In the genomic region with DNA sequence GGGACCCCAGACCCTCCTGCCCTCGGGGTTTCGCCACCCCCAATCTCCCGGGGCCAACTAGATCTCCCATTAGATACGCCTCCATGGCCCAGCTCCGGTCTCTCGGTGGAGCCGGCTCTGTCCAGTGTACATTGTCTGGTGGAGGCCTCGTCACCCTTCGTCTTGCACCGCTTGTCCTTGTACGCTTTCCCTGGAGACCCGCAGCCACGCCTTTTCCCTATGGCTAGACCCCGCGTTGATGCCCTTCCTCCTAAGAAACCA, we compare ENCODE assay signal across 8 mouse cellular contexts. TPM values are rescaled to one million over a fixed set of nuclear protein-coding genes. Genes with fewer than 3 reads are reported as not detected.
DNase-seq lines count a peak whose midpoint lies in the region; ATAC-seq and TF ChIP-seq lines count a peak whose summit lies in the region.

No protein-coding gene starts in this region.

- H3K4me3 ChIP-seq in heart, embryonic 10.5 days: peak overlapping the region; percentile 82
- H3K4me3 ChIP-seq in CH12.LX (replicated peaks in 1 of 3; ENCODE audit: low read depth in 2 of 3, low read length in 2 of 3, poor library complexity in 1 of 3): peak overlapping the region; percentile 72 to 89 (median 87)
- peak overlapping the region; percentile 71 for H3K4me3 ChIP-seq in forebrain, embryonic 13.5 days
- H3K4me3 ChIP-seq in liver, embryonic 15.5 days (replicated peaks): peak overlapping the region; percentile 85

- intact Hi-C loops in heart, postnatal 25 days (cut with DNase I): loop anchor here (1.0 to 10.0 kb wide), 4 partner anchors 60 to 511 kb away; no protein-coding TSS in a partner anchor
- intact Hi-C loops in left cerebral cortex, postnatal 36 days (cut with DNase I): loop anchor here (1.0 to 10.0 kb wide), 4 partner anchors 16 to 231 kb away; partner anchors contain the start of gene Prkaca

- no peak for DNase-seq in heart, embryonic 10.5 days (ENCODE audit: low spot score)
- no peak for DNase-seq in heart, postnatal 25 days (ENCODE audit: low spot score)
- DNase-seq in CH12.LX (ENCODE audit: extremely low read depth): no peak
- DNase-seq in embryo, embryonic 10 days (ENCODE audit: low spot score): no peak
- DNase-seq in left cerebral cortex, postnatal 36 days (ENCODE audit: low spot score in 2 of 2): no peak
- no peak for DNase-seq in cerebellum, adult 11 months

- no peak for TF ChIP-seq EP300 in CH12.LX (IDR thresholded peaks at IDR 0.05; ENCODE audit: low read length)

- H3K27ac ChIP-seq in heart, embryonic 10.5 days: peak overlapping the region; percentile 86
- peak overlapping the region; percentile 11; the same call in 1 of the 2 replicates for H3K27ac ChIP-seq in CH12.LX (ENCODE audit: insufficient read depth, low read depth)
- no peak overlapping the region for H3K27ac ChIP-seq in forebrain, embryonic 13.5 days
- peak overlapping the region; percentile 82 for H3K27ac ChIP-seq in liver, embryonic 15.5 days (replicated peaks)

- in situ Hi-C loops in CH12.LX (cut with MboI; ENCODE audit: low pct_ligation_motif_present, low pct_unique_long_range_greater_than_20kb, low sequenced_read_pairs): loop anchor here (10.0 kb wide), 2 partner anchors 61 to 171 kb away; no protein-coding TSS in a partner anchor

- no peaks in the 10 kb centered on the region for H3K9me3 ChIP-seq in heart, embryonic 10.5 days
- H3K9me3 ChIP-seq in CH12.LX (replicated peaks; ENCODE audit: low read length): no peaks in the 10 kb centered on the region
- no peaks in the 10 kb centered on the region for H3K9me3 ChIP-seq in forebrain, embryonic 13.5 days (replicated peaks)
- no peaks in the 10 kb centered on the region for H3K9me3 ChIP-seq in liver, embryonic 15.5 days (replicated peaks)

- TF ChIP-seq RAD21 in CH12.LX (IDR thresholded peaks at IDR 0.05; ENCODE audit: low read depth, low read length): no peak

- 3% methylated on average over 15 of the region's 15 CpGs for WGBS in heart, embryonic 10.5 days
- WGBS in forebrain, embryonic 13.5 days: 1% methylated on average over 15 of the region's 15 CpGs
- 2% methylated on average over 15 of the region's 15 CpGs for WGBS in liver, embryonic 15.5 days (ENCODE audit: insufficient replicate concordance)

- H3K79me2 ChIP-seq in CH12.LX (replicated peaks; ENCODE audit: control insufficient read depth, extremely low read depth, insufficient read depth, poor library complexity, severe bottlenecking): peaks cover 29% of the 10 kb centered on the region

- no peaks in the 10 kb centered on the region for H3K36me3 ChIP-seq in heart, embryonic 10.5 days
- peaks cover 0 to 24% of the 10 kb centered on the region in 2 experiments for H3K36me3 ChIP-seq in CH12.LX (replicated peaks in 1 of 2; ENCODE audit: control insufficient read depth in 1 of 2, insufficient read depth in 1 of 2, low read length in 1 of 2)
- H3K36me3 ChIP-seq in forebrain, embryonic 13.5 days (ENCODE audit: poor library complexity, severe bottlenecking): no peaks in the 10 kb centered on the region
- peaks cover 23% of the 10 kb centered on the region for H3K36me3 ChIP-seq in liver, embryonic 15.5 days (replicated peaks)

- H3K4me1 ChIP-seq in heart, embryonic 10.5 days: peaks cover 20% of the 10 kb centered on the region
- H3K4me1 ChIP-seq in CH12.LX (ENCODE audit: control insufficient read depth in 1 of 2, insufficient read depth in 2 of 2): peaks cover 0 to 22% of the 10 kb centered on the region in 2 experiments; a peak in 2 of 4 replicates
- H3K4me1 ChIP-seq in forebrain, embryonic 13.5 days: peaks cover 17% of the 10 kb centered on the region
- peaks cover 31% of the 10 kb centered on the region for H3K4me1 ChIP-seq in liver, embryonic 15.5 days (replicated peaks)

- ATAC-seq in forebrain, embryonic 13.5 days: no peak
- no peak for ATAC-seq in liver, embryonic 15.5 days (ENCODE audit: insufficient read depth)

- dilution Hi-C loops in CH12.LX (cut with MboI; ENCODE audit: extremely low pct_ligation_motif_present, extremely low pct_unique_long_range_greater_than_20kb, low sequenced_read_pairs): no loop called here

- no peak for TF ChIP-seq CTCF in CH12.LX (conservative IDR thresholded peaks at IDR 0.05 in 1 of 2, IDR thresholded peaks at IDR 0.05 in 1 of 2; ENCODE audit: low read depth in 2 of 2, low read length in 2 of 2)

- no peaks in the 10 kb centered on the region for H3K27me3 ChIP-seq in heart, embryonic 10.5 days (ENCODE audit: insufficient read depth, poor library complexity, severe bottlenecking)
- no peaks in the 10 kb centered on the region for H3K27me3 ChIP-seq in CH12.LX (replicated peaks)
- H3K27me3 ChIP-seq in forebrain, embryonic 13.5 days: no peaks in the 10 kb centered on the region
- H3K27me3 ChIP-seq in liver, embryonic 15.5 days: no peaks in the 10 kb centered on the region

- peak overlapping the region; percentile 84 for H3K4me2 ChIP-seq in CH12.LX (ENCODE audit: insufficient read depth, low read depth, poor library complexity, severe bottlenecking)
- H3K4me2 ChIP-seq in forebrain, embryonic 13.5 days: peak overlapping the region; percentile 89
- peak overlapping the region; percentile 86 for H3K4me2 ChIP-seq in liver, embryonic 15.5 days

- TF ChIP-seq POLR2A in CH12.LX (IDR thresholded peaks at IDR 0.05; ENCODE audit: low read depth, low read length): no peak

- peak overlapping the region; percentile 63 for H3K9ac ChIP-seq in CH12.LX (ENCODE audit: insufficient read depth, low read depth)
- peak overlapping the region; percentile 73 for H3K9ac ChIP-seq in forebrain, embryonic 13.5 days
- H3K9ac ChIP-seq in liver, embryonic 15.5 days: peak overlapping the region; percentile 85

TF ChIP-seq in CH12.LX, 34 proteins besides CTCF, POLR2A, EP300 and RAD21:
- TF ChIP-seq JUN (IDR thresholded peaks at IDR 0.05; ENCODE audit: insufficient read depth, low read depth, low read length) (no peak), NELFE (IDR thresholded peaks at IDR 0.05; ENCODE audit: low read depth, low read length) (0 out of 2 replicates have a peak, but pooled peaks have one; percentile 5)

RNA-seq across cellular contexts. Expression of gene Asf1b, which starts 0.6 kb away (rescaled TPM):
- polyA plus RNA-seq in heart, embryonic 10.5 days (2016; fragmentation: Nextera tagmentation; extraction: Ambion mirVana): 71.5 and 80.8 TPM in 2 replicates
- total RNA-seq in heart, postnatal 25 days (2021): 1 to 10 TPM; 1.1 to 1.7 TPM
- total RNA-seq in CH12.LX (2012; rRNA removed) (71.1 and 94.5 TPM in 2 replicates), CH12.LX (2014; rRNA removed) (58.9 and 62.2 TPM in 2 replicates)
- 86.3 and 101 TPM in 2 replicates for polyA plus RNA-seq in CH12.LX (2012; ENCODE audit: insufficient read length, low read depth)
- polyA plus RNA-seq in forebrain, embryonic 13.5 days (2015; fragmentation: Nextera tagmentation; extraction: Ambion mirVana): 44.0 and 44.9 TPM in 2 replicates
- polyA plus RNA-seq in liver, embryonic 15.5 days (2015; fragmentation: Nextera tagmentation; extraction: Ambion mirVana): 116 and 118 TPM in 2 replicates
- total RNA-seq in left cerebral cortex, postnatal 36 days (2021): under 1 TPM; 0.39 to 0.48 TPM

RNA-seq across cellular contexts. Expression of gene Gm10644, which starts 0.9 kb away (rescaled TPM):
- 0.41 and 0.86 TPM in 2 replicates for polyA plus RNA-seq in heart, embryonic 10.5 days (2016; fragmentation: Nextera tagmentation; extraction: Ambion mirVana)
- under 1 TPM; 0.61 to 0.70 TPM for total RNA-seq in heart, postnatal 25 days (2021)
- total RNA-seq in CH12.LX (2012; rRNA removed) (1.1 and 1.7 TPM in 2 replicates), CH12.LX (2014; rRNA removed) (0.58 TPM in 2 replicates)
- polyA plus RNA-seq in CH12.LX (2012; ENCODE audit: insufficient read length, low read depth): 0.44 and 0.72 TPM in 2 replicates
- polyA plus RNA-seq in forebrain, embryonic 13.5 days (2015; fragmentation: Nextera tagmentation; extraction: Ambion mirVana): 0.67 and 0.98 TPM in 2 replicates
- 0.39 and 0.47 TPM in 2 replicates for polyA plus RNA-seq in liver, embryonic 15.5 days (2015; fragmentation: Nextera tagmentation; extraction: Ambion mirVana)
- under 1 TPM; 0.25 to 0.54 TPM for total RNA-seq in left cerebral cortex, postnatal 36 days (2021)

RNA-seq across cellular contexts. Expression of gene Prkaca, which starts 16.9 kb away (rescaled TPM):
- 157 and 160 TPM in 2 replicates for polyA plus RNA-seq in heart, embryonic 10.5 days (2016; fragmentation: Nextera tagmentation; extraction: Ambion mirVana)
- total RNA-seq in heart, postnatal 25 days (2021): 100 to 1,000 TPM; 353 to 360 TPM
- total RNA-seq in CH12.LX (2012; rRNA removed): 16.9 and 18.5 TPM in 2 replicates
- 14.0 and 14.7 TPM in 2 replicates for total RNA-seq in CH12.LX (2014; rRNA removed)
- polyA plus RNA-seq in CH12.LX (2012; ENCODE audit: insufficient read length, low read depth): 23.4 and 27.3 TPM in 2 replicates
- polyA plus RNA-seq in forebrain, embryonic 13.5 days (2015; fragmentation: Nextera tagmentation; extraction: Ambion mirVana): 146 and 148 TPM in 2 replicates
- polyA plus RNA-seq in liver, embryonic 15.5 days (2015; fragmentation: Nextera tagmentation; extraction: Ambion mirVana): 51.2 and 51.5 TPM in 2 replicates
- 100 to 1,000 TPM; 243 to 267 TPM for total RNA-seq in left cerebral cortex, postnatal 36 days (2021)

RNA-seq across cellular contexts. Expression of gene Samd1, which starts 41.6 kb away (rescaled TPM):
- polyA plus RNA-seq in heart, embryonic 10.5 days (2016; fragmentation: Nextera tagmentation; extraction: Ambion mirVana): 5.0 and 10.7 TPM in 2 replicates
- 10 to 100 TPM; 27.4 to 30.9 TPM for total RNA-seq in heart, postnatal 25 days (2021)
- total RNA-seq in CH12.LX (2012; rRNA removed): 54.5 and 62.6 TPM in 2 replicates
- 37.4 and 42.3 TPM in 2 replicates for total RNA-seq in CH12.LX (2014; rRNA removed)
- polyA plus RNA-seq in CH12.LX (2012; ENCODE audit: insufficient read length, low read depth): 38.9 and 42.1 TPM in 2 replicates
- polyA plus RNA-seq in forebrain, embryonic 13.5 days (2015; fragmentation: Nextera tagmentation; extraction: Ambion mirVana): 9.5 and 10.2 TPM in 2 replicates
- polyA plus RNA-seq in liver, embryonic 15.5 days (2015; fragmentation: Nextera tagmentation; extraction: Ambion mirVana): 5.8 and 6.9 TPM in 2 replicates
- total RNA-seq in left cerebral cortex, postnatal 36 days (2021): 10 to 100 TPM; 41.5 to 46.6 TPM

RNA-seq across cellular contexts. Expression of gene 1700067K01Rik, which starts 45.4 kb away (rescaled TPM):
- 0.27 and 0.95 TPM in 2 replicates for polyA plus RNA-seq in heart, embryonic 10.5 days (2016; fragmentation: Nextera tagmentation; extraction: Ambion mirVana)
- under 1 TPM in 1 of 2 experiments, not detected in 1; 0.26 TPM for total RNA-seq in heart, postnatal 25 days (2021)
- total RNA-seq in CH12.LX (2012; rRNA removed) (0.38 and 0.80 TPM in 2 replicates), CH12.LX (2014; rRNA removed) (not detected in 2 replicates)
- 0.55 and 0.67 TPM in 2 replicates for polyA plus RNA-seq in CH12.LX (2012; ENCODE audit: insufficient read length, low read depth)
- polyA plus RNA-seq in forebrain, embryonic 13.5 days (2015; fragmentation: Nextera tagmentation; extraction: Ambion mirVana): 1.00 and 1.2 TPM in 2 replicates
- polyA plus RNA-seq in liver, embryonic 15.5 days (2015; fragmentation: Nextera tagmentation; extraction: Ambion mirVana): 0.58 and 0.61 TPM in 2 replicates
- under 1 TPM in 1 of 2 experiments, not detected in 1; 0.59 TPM for total RNA-seq in left cerebral cortex, postnatal 36 days (2021)
